8 mouse cellular contexts compared by ENCODE assay signal in the genomic region with DNA sequence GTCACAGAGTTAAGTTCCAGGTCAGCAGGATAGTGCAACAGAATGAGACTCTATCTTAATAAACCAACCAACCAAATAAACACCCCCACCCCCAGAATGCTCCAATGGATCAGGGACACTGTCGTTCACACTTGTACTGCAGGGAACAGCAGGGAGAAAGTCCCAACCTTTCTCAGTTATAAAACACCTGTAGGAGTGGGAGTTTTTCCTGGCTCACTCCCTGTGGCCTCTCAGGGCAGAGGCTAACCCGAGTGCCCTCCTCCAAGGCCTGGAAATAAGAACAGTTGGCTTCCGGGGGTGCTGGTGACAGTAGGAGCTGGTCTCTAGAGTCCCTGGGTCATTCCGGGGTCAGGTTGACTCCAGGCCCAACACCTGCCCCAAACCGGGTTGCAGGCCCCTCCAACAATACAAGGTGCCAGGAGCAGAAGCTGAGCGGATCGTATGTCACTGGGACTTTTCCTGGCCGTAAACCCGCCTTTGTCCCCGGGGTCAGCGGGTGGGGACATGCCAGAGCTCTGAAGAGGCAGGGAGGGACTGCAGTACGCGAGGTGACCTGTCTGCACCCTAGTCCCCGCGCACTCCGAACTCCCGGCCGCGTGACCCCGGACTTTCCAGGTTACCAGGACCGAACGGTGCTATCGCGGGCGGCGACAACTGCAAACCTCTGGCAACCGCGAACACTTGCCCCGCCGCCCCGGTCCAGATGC. TPM values are rescaled to one million over a fixed set of nuclear protein-coding genes. Genes with fewer than 3 reads are reported as not detected.
DNase-seq lines count a peak whose midpoint lies in the region; ATAC-seq and TF ChIP-seq lines count a peak whose summit lies in the region.

No protein-coding gene starts in this region.

- peaks cover 9% of the 10 kb centered on the region; the same call in 1 of the 2 replicates for H3K4me1 ChIP-seq in kidney, adult 2 months (ENCODE audit: control insufficient read depth, insufficient read depth, low read length)
- H3K4me1 ChIP-seq in bone marrow, adult 2 months (ENCODE audit: control insufficient read depth, insufficient read depth, low read length), result no peaks in the 10 kb centered on the region; the same call in 1 of the 2 replicates
- H3K4me1 ChIP-seq in hindbrain, embryonic 15.5 days (replicated peaks), result peaks cover 39% of the 10 kb centered on the region

- H3K9ac ChIP-seq in hindbrain, embryonic 15.5 days, result peak overlapping the region; percentile 70

- no peak for TF ChIP-seq POLR2A in kidney, adult 2 months (IDR thresholded peaks at IDR 0.05; ENCODE audit: low read depth, low read length)
- TF ChIP-seq POLR2A in bone marrow, adult 2 months (IDR thresholded peaks at IDR 0.05; ENCODE audit: borderline replicate concordance, control insufficient read depth, low read depth, low read length), result no peak

- H3K9me3 ChIP-seq in hindbrain, embryonic 15.5 days, result no peaks in the 10 kb centered on the region

- peak overlapping the region; percentile 82 for H3K4me3 ChIP-seq in kidney, adult 2 months (ENCODE audit: insufficient read depth, low read depth, low read length)
- peak overlapping the region; percentile 88 for H3K4me3 ChIP-seq in bone marrow, adult 2 months (replicated peaks; ENCODE audit: control insufficient read depth, low read depth, low read length)
- peak overlapping the region; percentile 78 for H3K4me3 ChIP-seq in hindbrain, embryonic 15.5 days

- peak; percentile 87 for DNase-seq in kidney, adult 2 months
- DNase-seq in kidney, postnatal 10 days, result no peak
- DNase-seq in thymus, adult 18-20 months, result no peak
- DNase-seq in right cerebral cortex, adult 18-20 months, result no peak
- DNase-seq in embryo, embryonic 9.5 days (ENCODE audit: extremely low spot score), result no peak

- no peaks in the 10 kb centered on the region for H3K27me3 ChIP-seq in kidney, adult 2 months (replicated peaks; ENCODE audit: control insufficient read depth, insufficient read depth, low read length)
- no peaks in the 10 kb centered on the region for H3K27me3 ChIP-seq in hindbrain, embryonic 15.5 days

- H3K27ac ChIP-seq in kidney, adult 2 months (ENCODE audit: insufficient read depth, low read depth, low read length), result peak overlapping the region; percentile 96
- no peak overlapping the region; the same call in 1 of the 2 replicates for H3K27ac ChIP-seq in bone marrow, adult 2 months (ENCODE audit: control insufficient read depth, insufficient read depth, low read depth, low read length, poor library complexity)
- H3K27ac ChIP-seq in hindbrain, embryonic 15.5 days (replicated peaks), result peak overlapping the region; percentile 65

- TF ChIP-seq CTCF in kidney, adult 2 months (conservative IDR thresholded peaks at IDR 0.05; ENCODE audit: insufficient read depth, insufficient read length, low read depth, low read length), result no peak
- no peak for TF ChIP-seq CTCF in bone marrow, adult 2 months (IDR thresholded peaks at IDR 0.05; ENCODE audit: control insufficient read depth, insufficient read depth, low read length)

- under 1% methylated on average over 31 of the region's 31 CpGs for WGBS in kidney, adult 2 months
- WGBS in bone marrow, adult 2 months, result 2% methylated on average over 31 of the region's 31 CpGs
- WGBS in hindbrain, embryonic 15.5 days, result under 1% methylated on average over 31 of the region's 31 CpGs

- ATAC-seq in hindbrain, embryonic 15.5 days (ENCODE audit: low FRiP score, low read depth), result peak; percentile 55; the same call in 1 of the 2 replicates
- peak; percentile 47 for ATAC-seq in megakaryocyte, adult 5-6 weeks (ENCODE audit: poor library complexity, severe bottlenecking)

- H3K36me3 ChIP-seq in kidney, adult 2 months (ENCODE audit: control insufficient read depth, insufficient read depth, low read length), result peaks cover 3% of the 10 kb centered on the region; the same call in 1 of the 2 replicates
- H3K36me3 ChIP-seq in hindbrain, embryonic 15.5 days, result 0 out of 2 replicates have a peak, but pooled peaks cover 4% of the 10 kb centered on the region

- H3K4me2 ChIP-seq in hindbrain, embryonic 15.5 days, result peak overlapping the region; percentile 96

RNA-seq across cellular contexts. Expression of a gene that starts 1.1 kb away (rescaled TPM):
- polyA plus RNA-seq in kidney, adult 2 months (2012; rRNA removed), result 296 TPM in 2 replicates
- 4.3 and 21.1 TPM in 2 replicates for polyA plus RNA-seq in bone marrow, adult 2 months (2011; ENCODE audit: insufficient read depth, insufficient read length, low replicate concordance, missing spikeins)
- 76.5 and 77.8 TPM in 2 replicates for polyA plus RNA-seq in hindbrain, embryonic 15.5 days (2015; fragmentation: Nextera tagmentation; extraction: Ambion mirVana)
- total RNA-seq in megakaryocyte, adult 5-6 weeks (2015), result 5.7 and 6.8 TPM in 2 replicates
- 1.5 and 4.0 TPM in 2 replicates for total RNA-seq in megakaryocyte, adult 5-6 weeks (2017)

RNA-seq across cellular contexts. Expression of a gene that starts 14.0 kb away (rescaled TPM):
- 106 and 120 TPM in 2 replicates for polyA plus RNA-seq in kidney, adult 2 months (2012; rRNA removed)
- 69.2 and 119 TPM in 2 replicates for polyA plus RNA-seq in bone marrow, adult 2 months (2011; ENCODE audit: insufficient read depth, insufficient read length, low replicate concordance, missing spikeins)
- 192 and 193 TPM in 2 replicates for polyA plus RNA-seq in hindbrain, embryonic 15.5 days (2015; fragmentation: Nextera tagmentation; extraction: Ambion mirVana)
- total RNA-seq in megakaryocyte, adult 5-6 weeks (2015), result 82.1 and 84.4 TPM in 2 replicates
- 106 and 151 TPM in 2 replicates for total RNA-seq in megakaryocyte, adult 5-6 weeks (2017)

RNA-seq across cellular contexts. Expression of a gene that starts 26.8 kb away (rescaled TPM):
- polyA plus RNA-seq in kidney, adult 2 months (2012; rRNA removed), result 11.2 and 17.8 TPM in 2 replicates
- polyA plus RNA-seq in bone marrow, adult 2 months (2011; ENCODE audit: insufficient read depth, insufficient read length, low replicate concordance, missing spikeins), result 3.1 TPM in 1 of 2 replicates, not detected in the other
- 0.25 and 0.30 TPM in 2 replicates for polyA plus RNA-seq in hindbrain, embryonic 15.5 days (2015; fragmentation: Nextera tagmentation; extraction: Ambion mirVana)
- total RNA-seq in megakaryocyte, adult 5-6 weeks (2015), result not detected in 2 replicates
- not detected in 2 replicates for total RNA-seq in megakaryocyte, adult 5-6 weeks (2017)

RNA-seq across cellular contexts. Expression of a gene that starts 39.7 kb away (rescaled TPM):
- polyA plus RNA-seq in kidney, adult 2 months (2012; rRNA removed), result 158 and 201 TPM in 2 replicates
- polyA plus RNA-seq in bone marrow, adult 2 months (2011; ENCODE audit: insufficient read depth, insufficient read length, low replicate concordance, missing spikeins), result 48.1 and 58.0 TPM in 2 replicates
- polyA plus RNA-seq in hindbrain, embryonic 15.5 days (2015; fragmentation: Nextera tagmentation; extraction: Ambion mirVana), result 98.4 and 105 TPM in 2 replicates
- 26.7 and 44.1 TPM in 2 replicates for total RNA-seq in megakaryocyte, adult 5-6 weeks (2015)
- 24.0 and 28.9 TPM in 2 replicates for total RNA-seq in megakaryocyte, adult 5-6 weeks (2017)

RNA-seq across cellular contexts. Expression of a gene that starts 43.1 kb away (rescaled TPM):
- 3.2 and 3.5 TPM in 2 replicates for polyA plus RNA-seq in kidney, adult 2 months (2012; rRNA removed)
- polyA plus RNA-seq in bone marrow, adult 2 months (2011; ENCODE audit: insufficient read depth, insufficient read length, low replicate concordance, missing spikeins), result 3.4 and 18.8 TPM in 2 replicates
- polyA plus RNA-seq in hindbrain, embryonic 15.5 days (2015; fragmentation: Nextera tagmentation; extraction: Ambion mirVana), result 1.1 and 2.2 TPM in 2 replicates
- 62.2 and 64.6 TPM in 2 replicates for total RNA-seq in megakaryocyte, adult 5-6 weeks (2015)
- total RNA-seq in megakaryocyte, adult 5-6 weeks (2017), result 29.3 and 33.8 TPM in 2 replicates
